Mouse (Mus musculus) heart, postnatal 0 days (tissue): Measurements from ENCODE around the gene Slc5a10.

Experiments used
- CTCF ChIP-seq: IDR thresholded peaks from 2 replicates; pipeline ENCODE4 v1.5.1; 2016; ENCODE audit warnings: antibody characterized with exemption, control low read depth, low read depth
- EP300 ChIP-seq: IDR thresholded peaks from 2 replicates; pipeline ENCODE4 v1.6.1; 2016; ENCODE audit warnings: antibody characterized with exemption, low read depth

GRCm38 (mm10) chr11:61699460-61699859 lies 21.2 kb downstream of the Slc5a10 start:
- TF ChIP-seq CTCF (no peak), EP300 (no peak)
